Mouse (Mus musculus): ENCODE data around the gene Pcyt1b.

Pcyt1b gene
- long read RNA-seq, experiment 1, partial matches to known transcripts = 0 of 1 reads
- long read RNA-seq, experiment 1, other reads (novel, unspliced or antisense) = 1 of 1 reads
- long read RNA-seq, experiment 2 = 0 reads

GRCm38 (mm10) chrX:93654218-93655002 is at the start of gene Pcyt1b:
Gene Pcyt1b (plus strand): TSS chrX:93654863.
- intact Hi-C loops (cut with DNase I) = no loop called here

GRCm38 (mm10) chrX:93630256-93630655 is 24.4 kb upstream of the Pcyt1b start:
- intact Hi-C loops (cut with DNase I) = no loop called here

GRCm38 (mm10) chrX:93631657-93632449 is 22.8 kb upstream of the Pcyt1b start, which contains the start of gene Pola1:
Gene Pola1 (minus strand): TSS chrX:93632155.
- intact Hi-C loops (cut with DNase I) = no loop called here

- intact Hi-C loops (cut with DNase I) = no loop called here
These were observed 19.7 kb upstream of the Pcyt1b start for GRCm38 (mm10) chrX:93634861-93635375.

- intact Hi-C loops (cut with DNase I) = no loop called here
These were observed 11.1 kb upstream of the Pcyt1b start for GRCm38 (mm10) chrX:93643600-93643999.

- intact Hi-C loops (cut with DNase I) = no loop called here
These were observed 10.6 kb upstream of the Pcyt1b start for GRCm38 (mm10) chrX:93644022-93644421.

GRCm38 (mm10) chrX:93650738-93651137 is 3.9 kb upstream of the Pcyt1b start:
- intact Hi-C loops (cut with DNase I) = no loop called here

GRCm38 (mm10) chrX:93655153-93655552 is 490 bp downstream of the Pcyt1b start:
- intact Hi-C loops (cut with DNase I) = no loop called here

- intact Hi-C loops (cut with DNase I) = no loop called here
These were observed 9.4 kb downstream of the Pcyt1b start for GRCm38 (mm10) chrX:93663919-93664586.

- intact Hi-C loops (cut with DNase I) = no loop called here
These were observed 10.1 kb downstream of the Pcyt1b start for GRCm38 (mm10) chrX:93664787-93665186.

- intact Hi-C loops (cut with DNase I) = no loop called here
These were observed 19.8 kb downstream of the Pcyt1b start for GRCm38 (mm10) chrX:93674432-93674831.

GRCm38 (mm10) chrX:93674836-93675795 is 20.5 kb downstream of the Pcyt1b start:
- intact Hi-C loops (cut with DNase I) = no loop called here

- intact Hi-C loops (cut with DNase I) = no loop called here
These were observed 21.6 kb downstream of the Pcyt1b start for GRCm38 (mm10) chrX:93676228-93676627.

- intact Hi-C loops (cut with DNase I) = no loop called here
These were observed 34.6 kb downstream of the Pcyt1b start for GRCm38 (mm10) chrX:93689287-93689686.

GRCm38 (mm10) chrX:93690672-93691071 is 36.0 kb downstream of the Pcyt1b start:
- intact Hi-C loops (cut with DNase I) = no loop called here

- intact Hi-C loops (cut with DNase I) = no loop called here
These were observed 42.9 kb downstream of the Pcyt1b start for GRCm38 (mm10) chrX:93697596-93697995.

GRCm38 (mm10) chrX:93700528-93701225 is 46.0 kb downstream of the Pcyt1b start:
- intact Hi-C loops (cut with DNase I) = no loop called here

GRCm38 (mm10) chrX:93712566-93712965 is 57.9 kb downstream of the Pcyt1b start:
- intact Hi-C loops (cut with DNase I) = no loop called here

GRCm38 (mm10) chrX:93729529-93729928 is 74.9 kb downstream of the Pcyt1b start:
- intact Hi-C loops (cut with DNase I) = no loop called here

- intact Hi-C loops (cut with DNase I) = no loop called here
These were observed 76.2 kb downstream of the Pcyt1b start for GRCm38 (mm10) chrX:93730854-93731253.
